Mouse (Mus musculus): ENCODE measurements around the gene Uspl1.
"Not testable (repeated sequence)": the region's sequence is repeated elsewhere in the genome, so short reads cannot be mapped to it uniquely, and the experiment has no call there.

Gene Uspl1

DNA sequence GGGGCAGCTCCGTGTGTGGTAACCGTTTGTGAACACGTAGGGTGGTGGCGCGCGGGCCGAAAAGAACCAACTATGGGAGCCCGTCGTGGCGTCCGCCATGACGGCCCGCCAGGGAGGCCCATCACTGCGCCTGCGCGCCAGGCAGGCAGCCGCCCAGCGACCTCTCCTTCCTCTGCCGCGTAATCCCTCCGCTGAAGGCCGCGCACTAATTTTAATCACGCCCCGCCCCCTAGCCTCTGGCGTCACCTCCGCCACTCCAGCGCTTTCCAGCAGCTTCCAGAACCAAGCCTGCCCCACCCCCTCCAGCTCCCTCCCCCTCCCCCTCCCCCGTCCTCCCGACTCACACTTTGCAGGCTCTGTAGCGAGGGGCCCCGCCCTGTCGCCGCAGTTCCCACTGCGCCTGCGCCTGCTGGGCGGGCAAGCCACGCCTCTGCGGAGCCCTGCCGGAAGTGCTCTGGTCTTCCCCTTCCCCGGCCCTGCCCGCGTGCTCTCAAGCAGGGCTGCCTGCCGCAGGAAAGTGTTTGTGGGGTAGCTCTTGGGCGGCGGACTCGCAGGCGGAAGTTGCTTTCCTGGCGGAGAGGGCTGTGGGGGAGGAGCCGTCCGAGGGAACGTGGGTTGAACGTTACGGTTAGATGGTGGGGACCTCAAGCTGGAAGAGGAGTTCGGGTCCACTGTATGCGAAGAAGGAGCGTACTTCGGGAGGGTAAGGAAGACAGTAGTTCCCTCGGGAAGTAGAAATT lies at the start of gene Uspl1, which contains the start of gene Hmgb1:
Gene Uspl1 (plus strand): TSS at position 247 of the 740 bp plus-strand sequence.
Gene Hmgb1 (minus strand): TSS at position 386 of the 740 bp plus-strand sequence.
- DNase-seq (ENCODE audit: low read depth), result peak; percentile 99

DNA sequence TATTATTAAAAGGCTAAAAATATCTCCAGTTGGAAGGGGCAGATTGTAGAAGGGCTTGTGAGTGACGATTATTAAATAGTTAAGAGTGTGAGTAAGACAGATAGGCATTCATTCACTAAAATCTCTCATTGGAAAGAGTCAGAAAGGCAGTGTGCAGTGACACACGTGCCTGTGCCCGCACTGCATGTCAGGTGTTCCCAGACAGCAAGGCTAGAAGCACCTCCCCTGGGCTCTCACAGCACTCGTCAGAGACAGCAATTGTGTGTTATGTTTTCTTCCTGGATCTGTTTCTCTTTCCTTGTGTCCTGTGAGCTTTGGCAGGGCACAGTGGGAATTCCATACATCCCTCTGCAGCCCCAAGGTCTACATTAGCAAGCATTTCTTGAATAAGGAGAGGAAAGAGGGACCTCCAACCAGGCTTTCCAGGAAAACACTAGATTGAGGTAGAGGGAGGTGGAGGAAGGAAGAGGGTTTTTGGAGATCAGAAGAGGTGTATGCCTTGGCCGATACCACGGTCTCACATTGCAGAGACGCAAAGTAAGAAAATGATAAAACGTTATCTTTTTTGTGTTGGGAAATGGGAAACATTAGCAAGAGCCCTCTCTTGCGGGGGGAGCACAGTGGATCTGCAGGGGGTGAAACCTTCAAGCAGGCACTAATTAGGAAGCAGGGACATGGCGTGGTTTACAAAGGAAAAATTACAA lies 49.2 kb upstream of the Uspl1 start:
- no peak for DNase-seq (ENCODE audit: low read depth)

DNA sequence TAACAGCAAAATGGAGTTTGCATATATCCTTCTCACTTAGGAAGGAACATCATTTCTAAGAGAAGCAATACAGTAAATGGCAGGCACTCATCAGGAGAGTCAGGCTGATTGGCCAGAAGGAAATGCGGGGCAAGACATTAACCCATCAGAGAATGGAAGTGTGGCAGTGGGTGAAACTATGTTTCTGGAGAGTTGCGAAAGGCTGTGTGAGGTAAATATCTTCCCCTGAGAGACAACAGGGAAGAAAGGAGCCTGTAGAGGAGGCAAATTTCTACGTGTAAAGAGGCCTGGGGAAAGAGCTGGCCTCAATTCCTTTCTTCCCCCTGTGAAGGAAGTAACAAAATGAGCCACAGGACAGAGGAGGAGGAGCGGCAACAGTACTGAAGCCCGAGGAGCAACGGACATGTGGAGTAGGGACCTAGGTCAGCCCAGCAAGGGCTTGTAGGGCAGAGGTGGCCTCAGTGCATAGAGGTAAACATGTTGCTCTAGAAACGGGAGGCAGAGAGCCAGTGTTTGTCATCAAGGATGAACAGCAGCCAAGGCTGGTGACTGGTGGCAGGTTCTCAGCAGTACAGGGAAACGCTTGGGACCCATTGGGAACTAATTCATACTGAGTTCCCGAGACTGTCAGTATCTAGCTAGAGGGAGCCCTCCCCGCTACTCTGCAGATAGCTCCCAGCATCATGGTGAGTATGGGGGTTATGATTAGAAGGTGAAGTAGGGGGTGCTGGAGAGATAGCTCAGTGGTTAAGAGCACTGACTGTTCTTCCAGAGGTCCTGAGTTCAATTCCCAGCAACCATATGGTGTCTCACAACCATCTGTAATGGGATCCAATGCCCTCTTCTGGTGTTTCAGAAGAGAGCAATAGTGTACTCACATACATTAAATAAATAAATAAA lies 48.4 kb upstream of the Uspl1 start:
- peak; percentile 11 for DNase-seq (ENCODE audit: low read depth)

DNA sequence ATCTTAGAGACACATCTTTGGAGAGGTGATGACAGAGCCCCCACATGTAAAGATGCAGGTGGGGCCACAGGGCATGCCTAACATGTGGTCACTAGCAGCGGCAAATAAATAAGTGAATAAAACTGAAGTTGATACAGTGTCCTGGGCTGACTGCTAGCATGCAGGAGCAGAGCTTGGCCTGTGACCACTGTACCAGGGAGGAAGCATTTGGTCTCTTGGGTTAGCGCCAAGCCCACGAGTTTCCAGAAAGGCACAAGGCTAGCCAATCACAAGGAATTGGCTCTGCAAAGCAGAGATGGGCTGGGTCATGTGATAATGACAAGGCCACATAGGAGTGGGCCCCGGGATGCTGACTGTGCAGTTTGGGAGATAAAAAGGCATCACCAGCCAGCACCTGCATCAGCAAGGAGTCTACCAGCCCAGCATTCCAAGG lies 47.2 kb upstream of the Uspl1 start:
- peak; percentile 94 for DNase-seq (ENCODE audit: low read depth)

DNA sequence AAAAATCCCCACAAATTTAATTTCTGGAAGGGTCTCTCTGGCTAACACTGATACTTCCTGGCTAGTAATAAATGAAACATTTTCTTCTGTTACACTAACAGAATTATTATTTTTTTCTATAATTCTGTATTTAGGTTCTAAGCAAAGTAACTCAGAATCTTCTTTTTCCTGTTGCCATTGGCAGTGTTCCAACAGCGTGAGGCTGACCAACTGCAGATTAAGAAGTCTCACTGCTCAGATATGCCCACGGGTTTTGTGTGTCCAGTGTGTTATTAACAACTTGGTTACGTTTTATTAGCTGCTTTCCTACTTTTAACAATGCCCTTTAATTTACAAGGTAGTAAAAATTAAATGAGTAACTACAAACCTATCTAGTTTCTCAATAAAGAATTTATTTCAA lies 46.7 kb upstream of the Uspl1 start:
- peak; percentile 80 for DNase-seq (ENCODE audit: low read depth)

DNA sequence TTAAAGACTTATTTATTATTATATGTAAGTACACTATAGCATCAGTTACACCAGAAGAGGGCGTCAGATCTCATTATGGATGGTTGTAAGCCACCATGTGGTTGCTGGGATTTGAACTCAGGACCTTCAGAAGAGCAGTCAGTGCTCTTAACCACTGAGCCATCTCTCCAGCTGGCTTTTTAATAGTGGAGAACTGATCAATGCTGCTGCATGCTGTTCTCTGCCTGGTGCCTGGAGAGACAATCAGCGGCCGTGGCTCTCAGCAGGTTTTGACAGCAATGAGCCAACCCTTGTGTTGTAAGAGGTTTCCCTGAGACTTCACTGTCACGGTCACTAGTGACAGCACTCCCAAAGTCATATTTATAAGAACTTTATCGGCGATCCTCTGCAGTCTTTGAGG lies 46.1 kb upstream of the Uspl1 start:
- DNase-seq (ENCODE audit: low read depth), result not testable (repeated sequence)

DNA sequence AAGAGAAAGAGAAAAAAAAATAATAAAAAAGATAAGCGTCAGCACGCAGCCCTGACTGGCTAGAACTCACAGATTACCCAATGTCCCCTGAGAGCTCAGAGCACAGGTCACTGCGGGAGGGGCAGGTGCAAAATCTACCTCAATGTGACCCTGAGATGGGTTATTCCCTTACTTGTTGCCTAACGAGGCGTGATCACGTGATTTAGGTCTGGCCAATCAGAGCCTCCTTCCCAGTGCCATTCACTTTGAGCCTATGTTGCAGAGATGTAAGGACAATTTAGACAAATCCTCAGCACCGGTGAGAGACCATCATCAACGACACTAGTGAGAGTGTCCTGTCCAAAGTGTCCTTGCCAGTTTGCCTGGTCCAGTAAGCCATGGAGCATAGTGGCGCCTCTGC lies 43.8 kb upstream of the Uspl1 start:
- no peak for DNase-seq (ENCODE audit: low read depth)

DNA sequence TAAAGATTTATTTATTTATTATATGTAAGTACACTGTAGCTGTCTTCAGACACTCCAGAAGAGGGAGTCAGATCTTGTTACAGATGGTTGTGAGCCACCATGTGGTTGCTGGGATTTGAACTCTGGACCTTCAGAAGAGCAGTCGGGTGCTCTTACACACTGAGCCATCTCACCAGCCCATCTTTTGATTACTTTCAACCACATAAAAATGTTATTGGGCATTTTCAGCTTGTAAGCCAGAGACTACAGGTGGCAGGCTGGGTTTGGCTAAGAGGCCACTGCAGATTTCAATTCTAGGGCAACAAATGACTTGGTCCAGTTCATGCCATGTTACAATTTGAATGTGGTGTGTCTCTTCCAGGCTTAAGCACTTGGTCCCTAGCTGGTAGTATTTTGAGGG lies 43.0 kb upstream of the Uspl1 start:
- DNase-seq (ENCODE audit: low read depth), result peak; percentile 17

DNA sequence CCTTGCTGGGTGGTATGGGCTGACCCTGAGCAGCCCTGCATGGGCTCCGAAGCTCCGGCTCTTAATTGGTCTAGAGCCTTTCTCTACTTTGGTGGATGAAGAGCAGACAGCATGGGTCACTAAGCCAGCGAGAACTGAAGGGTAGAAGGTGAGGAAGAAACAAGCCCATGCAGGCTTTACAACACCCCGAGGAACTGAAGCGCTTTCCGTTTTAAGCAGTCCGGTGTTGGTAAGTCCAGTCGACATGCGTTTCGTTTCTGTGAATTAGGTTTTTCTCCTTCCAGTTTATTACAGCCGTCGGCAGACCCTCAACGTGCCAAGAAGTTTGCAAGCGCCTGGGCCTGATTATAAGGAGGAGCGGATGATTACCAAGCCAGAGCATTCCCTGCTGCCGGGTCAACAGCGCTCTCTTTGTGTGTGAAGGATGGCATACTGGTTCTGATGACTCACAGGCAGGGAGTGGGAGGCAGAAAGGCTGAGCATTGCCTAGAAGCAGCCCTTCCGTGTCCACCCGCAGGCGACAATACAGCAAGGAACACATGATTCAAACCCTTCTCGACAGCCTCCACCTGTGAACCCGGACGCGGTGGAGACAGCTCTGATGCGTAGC lies 40.3 kb upstream of the Uspl1 start:
- DNase-seq (ENCODE audit: low read depth), result no peak

DNA sequence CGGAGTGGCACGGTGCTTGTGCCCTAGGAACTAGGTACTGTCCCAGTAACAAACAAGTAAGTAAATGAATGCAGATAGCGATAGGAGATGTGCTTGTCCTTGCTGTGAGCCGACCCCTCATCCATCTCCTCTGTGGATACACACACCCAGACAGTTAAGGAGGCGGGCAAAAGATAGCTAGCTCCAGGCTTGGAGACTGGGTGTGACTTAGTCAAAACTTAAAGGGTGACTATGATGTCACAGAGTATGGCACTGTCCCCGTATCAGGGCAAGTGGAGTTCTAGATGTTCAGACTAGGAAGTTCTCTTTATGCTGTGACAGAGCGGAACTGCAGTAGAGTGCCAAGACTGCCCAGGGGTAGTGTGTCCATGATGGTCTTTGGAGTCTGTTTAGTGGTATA lies 37.5 kb upstream of the Uspl1 start:
- DNase-seq (ENCODE audit: low read depth), result no peak

DNA sequence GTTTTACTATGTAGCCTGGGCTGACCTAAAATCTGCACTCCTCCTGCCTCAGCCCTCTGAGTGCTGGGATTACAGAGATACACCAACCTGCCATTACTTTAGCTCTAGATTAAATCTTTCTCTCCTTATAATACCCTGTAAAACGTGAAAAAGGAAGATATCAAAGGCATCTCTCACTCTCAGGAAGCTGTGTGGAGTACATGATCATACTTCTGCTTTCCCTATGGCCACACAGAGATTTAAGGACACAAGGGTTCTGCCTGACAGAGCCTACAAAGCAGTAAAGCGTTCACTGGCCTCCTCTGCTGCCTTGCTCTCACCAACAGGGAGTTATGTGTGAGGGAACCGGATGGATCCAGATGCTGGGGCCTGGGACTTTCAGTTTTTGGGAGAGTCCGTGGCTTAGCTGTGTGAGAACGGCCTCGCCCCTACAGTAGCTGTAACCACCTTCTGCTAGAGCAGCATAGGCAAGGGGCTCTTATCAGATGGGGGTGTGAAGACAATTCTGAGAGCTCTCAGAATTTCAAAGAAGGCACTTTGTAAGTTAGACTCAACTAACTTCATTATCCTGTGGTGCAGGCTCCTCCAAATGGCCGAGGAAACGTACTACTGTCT lies 36.7 kb upstream of the Uspl1 start:
- no peak for DNase-seq (ENCODE audit: low read depth)

DNA sequence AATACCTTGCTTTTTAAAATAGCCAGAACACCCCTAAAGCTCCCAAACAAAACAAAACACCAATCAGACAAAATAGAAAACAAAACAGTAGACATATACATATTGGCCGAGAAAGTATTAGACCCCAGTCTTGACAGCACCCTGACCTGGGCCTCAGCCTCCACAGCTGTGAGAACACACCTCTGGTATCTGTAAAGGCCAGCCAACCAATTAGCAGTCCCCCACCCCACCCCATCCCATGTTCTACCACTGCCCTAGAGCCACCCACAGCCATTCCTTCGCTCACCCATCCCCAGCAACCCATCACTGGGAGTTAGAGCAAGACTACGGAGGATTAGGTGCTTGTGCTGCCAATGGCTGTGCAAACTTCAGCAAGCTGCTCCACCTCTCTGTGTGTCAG lies 33.3 kb upstream of the Uspl1 start:
- DNase-seq (ENCODE audit: low read depth), result no peak

DNA sequence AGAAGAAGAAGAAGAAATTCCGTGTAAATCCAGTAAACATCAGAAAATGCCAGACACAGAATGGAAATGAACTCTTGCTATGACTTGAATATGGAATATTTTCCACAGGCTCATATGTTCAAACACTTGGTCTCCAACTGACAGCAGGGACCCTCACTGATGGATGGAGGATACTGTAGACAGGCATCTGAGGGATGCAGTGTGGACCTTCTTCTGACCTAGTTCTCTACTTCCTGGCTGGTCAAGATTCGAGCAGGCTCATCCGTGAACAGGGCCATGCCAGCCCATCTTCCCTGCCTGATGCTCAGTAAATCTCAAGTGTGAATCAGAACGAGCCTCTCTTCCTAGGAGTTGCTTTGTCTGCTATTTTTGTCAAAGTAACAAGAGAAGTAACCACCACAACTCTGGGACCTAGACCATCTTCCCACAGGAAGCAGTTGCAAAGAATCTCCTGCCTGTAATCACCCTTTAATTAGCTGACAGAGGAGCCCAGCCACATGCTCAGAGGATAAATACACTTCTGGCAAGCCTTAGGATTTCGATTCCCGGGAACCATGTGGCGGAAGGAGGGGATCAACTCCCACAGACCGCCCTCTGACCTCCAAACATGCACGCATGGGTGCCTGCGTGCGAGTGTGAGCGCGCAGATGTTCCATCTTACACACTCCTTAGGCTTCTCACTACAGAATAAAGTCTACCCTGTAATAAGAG lies 31.9 kb upstream of the Uspl1 start:
- no peak for DNase-seq (ENCODE audit: low read depth)

DNA sequence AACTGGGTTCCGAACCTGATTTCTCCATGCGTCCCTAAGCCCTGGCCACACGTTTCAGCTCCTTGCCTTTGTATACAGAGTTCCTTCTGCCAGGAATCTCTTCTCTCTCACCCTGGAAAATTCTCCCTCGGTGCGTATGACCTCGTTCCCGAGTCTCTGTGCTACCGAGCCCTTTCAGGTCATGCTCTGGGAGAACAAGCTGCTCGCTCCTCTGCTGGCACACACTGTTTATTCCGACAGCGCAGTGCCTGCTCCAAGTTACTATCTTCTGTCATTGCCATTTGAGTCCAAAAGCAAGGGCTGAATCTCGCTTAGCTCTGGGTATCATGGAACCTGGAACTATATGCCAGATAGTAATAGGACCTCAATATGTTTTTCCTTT lies 31.4 kb upstream of the Uspl1 start:
- DNase-seq (ENCODE audit: low read depth), result no peak

DNA sequence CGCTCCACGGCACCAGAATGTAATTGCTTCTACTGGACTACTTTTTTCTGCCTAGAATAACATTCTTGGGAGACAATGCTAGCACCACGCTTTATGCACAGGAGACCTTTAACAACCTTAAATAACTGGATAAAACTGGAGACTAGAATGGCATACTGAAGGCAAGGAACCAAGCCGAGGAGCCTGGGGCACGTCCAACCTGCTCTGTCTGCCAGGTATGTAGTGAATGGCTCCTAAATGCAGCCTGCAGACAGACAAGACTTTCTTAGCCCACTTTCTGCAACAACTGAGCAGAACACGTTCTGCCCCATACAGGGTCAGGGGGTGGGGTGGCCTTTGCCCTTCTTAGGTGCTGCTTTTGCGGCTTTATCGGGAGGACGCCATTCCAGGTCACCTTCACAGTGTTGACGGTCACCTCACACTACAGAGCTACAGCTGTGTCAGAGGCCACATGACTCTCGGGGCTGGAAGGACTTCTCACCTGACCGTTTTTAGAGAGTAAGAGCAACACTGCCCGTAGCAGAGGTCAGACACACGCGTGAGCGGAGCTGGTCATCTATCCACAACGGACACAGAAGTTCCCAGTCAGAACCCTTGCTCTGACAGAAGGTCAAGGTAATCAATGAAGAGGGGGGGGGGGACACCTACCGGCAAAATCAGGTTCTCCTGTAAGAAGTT lies 27.1 kb upstream of the Uspl1 start:
- DNase-seq (ENCODE audit: low read depth), result no peak

DNA sequence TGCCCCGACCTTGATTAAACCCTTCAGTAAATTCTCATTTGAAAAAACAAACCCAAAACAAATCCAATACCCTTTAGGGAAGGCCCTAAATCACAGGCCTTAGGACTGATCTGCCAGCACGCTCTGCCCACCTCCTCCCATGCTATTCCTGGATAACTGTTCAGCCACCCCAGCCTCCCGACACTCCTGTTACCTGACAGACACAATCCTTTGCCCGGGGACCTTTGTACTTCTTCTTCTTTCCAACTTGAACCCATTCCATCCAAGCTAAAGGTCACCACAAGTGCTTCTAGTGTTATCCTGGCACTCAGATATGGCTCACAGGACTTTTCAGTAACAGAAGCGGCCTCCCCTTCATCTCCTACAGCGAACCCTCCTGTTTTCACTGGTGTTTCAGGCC lies 25.1 kb upstream of the Uspl1 start:
- no peak for DNase-seq (ENCODE audit: low read depth)

DNA sequence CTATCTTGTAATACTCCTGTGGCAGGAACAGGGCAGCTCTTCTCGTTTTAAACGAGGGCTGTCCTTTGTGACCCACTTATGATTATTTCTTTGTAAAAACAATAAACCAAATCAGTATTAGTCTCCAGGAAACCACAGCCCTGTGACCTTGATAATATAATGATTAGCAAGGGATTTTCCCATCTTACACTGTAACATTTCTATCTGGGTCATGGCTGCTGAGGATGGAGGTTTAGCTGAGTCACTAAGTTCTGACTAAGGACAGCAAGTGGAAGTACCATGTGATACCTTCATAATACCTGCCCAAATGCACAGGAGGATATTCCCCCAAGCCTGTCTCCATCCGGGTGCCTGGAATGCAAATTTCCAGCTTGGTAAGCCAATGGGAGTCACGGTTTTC lies 23.7 kb upstream of the Uspl1 start:
- DNase-seq (ENCODE audit: low read depth), result peak; percentile 43

DNA sequence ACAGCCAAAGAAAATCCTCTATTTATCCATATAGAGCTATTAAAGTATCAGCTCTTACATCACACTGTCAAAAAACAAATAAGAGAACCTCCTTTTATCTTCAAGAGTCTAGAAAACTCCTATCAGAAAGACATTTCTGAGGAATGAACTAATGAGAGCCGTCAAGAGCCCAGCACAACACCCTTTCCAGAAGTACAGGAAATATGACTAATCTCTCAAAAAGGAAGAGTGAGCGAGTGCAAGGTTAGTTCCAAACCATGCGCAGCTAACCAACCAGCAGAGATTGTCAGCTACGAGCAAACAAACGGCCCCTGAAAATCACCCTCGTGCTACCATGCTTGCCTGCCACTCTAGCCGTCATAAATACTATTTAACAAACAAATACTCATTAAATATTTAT lies 21.3 kb upstream of the Uspl1 start:
- peak; percentile 88 for DNase-seq (ENCODE audit: low read depth)

DNA sequence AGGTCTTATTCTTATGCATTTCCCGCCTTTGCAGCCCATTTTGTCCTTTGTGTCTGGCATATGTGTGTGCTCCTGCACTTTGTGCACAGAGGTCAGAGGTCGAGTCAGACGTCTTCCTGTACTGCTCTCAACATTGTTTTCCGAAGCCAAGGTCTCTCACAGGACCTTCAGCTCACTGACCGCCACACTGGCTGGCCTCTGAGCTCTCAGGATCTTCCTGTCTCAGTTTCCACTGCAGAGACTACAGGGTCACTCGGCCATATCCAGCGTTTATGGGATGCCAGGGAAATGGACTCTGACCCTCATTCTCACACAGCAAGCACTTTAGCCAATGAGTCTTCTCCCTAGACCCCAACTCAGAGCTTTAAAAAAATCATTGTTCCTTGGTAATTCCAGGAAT lies 19.3 kb upstream of the Uspl1 start:
- no peak for DNase-seq (ENCODE audit: low read depth)

DNA sequence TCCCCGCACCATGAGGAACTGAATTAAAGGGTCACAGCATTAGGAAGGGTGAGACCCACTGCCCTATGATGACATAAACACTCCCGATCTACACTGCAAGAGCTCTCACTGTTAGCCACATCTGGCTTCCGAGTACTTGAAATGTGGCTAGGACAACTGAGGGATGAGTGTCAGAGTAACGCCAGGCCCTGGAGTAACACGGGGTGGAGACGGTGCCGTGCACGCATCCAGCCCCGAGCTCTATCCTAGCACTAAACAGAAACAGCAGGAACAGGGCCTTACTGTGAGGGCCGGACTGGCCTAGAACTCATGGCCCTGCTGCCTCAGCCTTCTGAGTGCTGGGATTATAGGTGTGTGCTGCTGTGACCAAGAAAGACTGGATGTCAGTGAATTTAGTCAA lies 18.1 kb upstream of the Uspl1 start:
- DNase-seq (ENCODE audit: low read depth), result no peak

DNA sequence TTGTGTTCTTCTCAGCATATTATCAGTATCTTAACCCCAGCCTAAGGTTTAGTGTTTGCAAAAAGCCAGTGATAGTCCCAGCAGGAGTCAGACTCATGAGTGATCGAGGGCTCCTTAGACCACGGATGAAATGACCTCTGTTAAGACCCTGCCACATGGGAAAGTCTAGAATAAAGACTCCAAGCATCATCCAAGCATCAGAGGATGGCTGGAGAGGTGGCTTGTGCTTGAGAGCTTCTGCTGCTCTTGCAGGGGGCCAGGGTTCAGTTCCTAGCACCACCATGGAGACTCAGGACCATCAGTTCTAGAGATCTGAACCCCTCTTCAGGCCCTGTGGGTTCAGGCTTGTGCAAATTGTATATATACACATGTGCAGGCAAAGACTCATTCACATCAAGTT lies 16.1 kb upstream of the Uspl1 start:
- no peak for DNase-seq (ENCODE audit: low read depth)
